Mouse (Mus musculus) brain, embryonic 18.5 days (tissue): ENCODE results near the gene Spem2.
"Not testable (repeated sequence)": the region's sequence is repeated elsewhere in the genome, so short reads cannot be mapped to it uniquely, and the experiment has no call there.

Source experiments
- DNase-seq: peaks from one replicate; pipeline ENCODE4 v3.0.0-alpha.2; 2012; ENCODE audit warnings: low read depth, low spot score

The Spem2 gene

DNA sequence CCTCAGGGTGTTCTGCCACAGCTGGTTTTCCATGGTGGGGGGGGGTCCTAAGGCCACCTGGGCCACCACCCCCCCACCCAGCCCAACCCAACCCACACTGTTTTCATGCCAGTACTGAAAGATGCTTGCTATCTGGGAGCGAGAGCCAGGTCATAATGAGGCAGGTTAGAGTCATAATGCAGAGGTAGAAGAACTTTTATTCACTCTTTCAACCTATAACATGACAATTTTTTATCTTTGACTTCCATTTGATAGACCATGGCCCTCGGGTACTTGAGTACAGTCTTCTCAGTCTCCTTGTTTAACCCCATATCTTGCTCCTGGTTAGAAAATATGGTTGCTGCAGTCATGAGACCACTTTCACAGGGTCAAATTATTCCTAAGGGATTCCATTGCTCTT lies at the start of gene Spem2:
Spem2 (minus strand) TSS at position 101 of the 400 bp plus-strand sequence.
- no peak for DNase-seq

DNA sequence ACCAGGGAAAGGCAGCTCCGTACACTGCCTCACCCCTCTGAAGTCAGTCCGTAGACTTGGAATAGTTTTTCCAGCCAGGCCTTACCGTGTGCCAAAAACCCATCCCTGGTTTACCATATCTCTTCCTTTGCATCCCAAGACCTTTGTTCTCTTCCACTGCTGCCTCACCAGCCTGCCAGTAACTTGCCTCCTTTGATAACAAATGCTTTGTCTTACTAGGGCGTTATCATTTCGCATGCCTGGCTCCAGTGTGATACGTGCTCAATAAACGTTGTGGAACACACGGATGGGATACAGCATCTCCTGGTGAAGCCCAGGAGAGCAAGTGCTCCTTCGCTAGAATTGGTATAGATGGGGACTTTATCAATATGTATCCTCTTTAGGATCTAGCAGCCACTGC lies 49.1 kb upstream of the Spem2 start:
- no peak for DNase-seq

DNA sequence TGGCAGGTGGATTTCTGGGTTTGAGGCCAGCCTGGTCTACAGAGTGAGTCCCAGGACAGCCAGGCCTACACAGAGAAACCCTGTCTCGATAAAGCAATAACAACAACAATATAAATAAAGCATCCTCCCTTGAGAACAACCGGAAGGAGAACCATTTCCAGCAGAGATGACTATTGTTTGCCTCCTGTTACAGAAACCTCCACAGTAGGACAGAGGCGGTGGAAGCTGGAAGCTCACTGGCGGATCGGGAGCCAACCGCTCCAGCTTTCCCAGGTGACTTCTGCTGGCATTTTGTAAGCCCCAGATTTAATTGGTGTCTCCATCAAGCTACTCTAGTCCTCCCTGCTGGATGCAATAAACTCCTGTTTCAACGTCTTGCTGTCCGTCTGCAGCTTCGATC lies 47.3 kb upstream of the Spem2 start:
- DNase-seq: no peak

DNA sequence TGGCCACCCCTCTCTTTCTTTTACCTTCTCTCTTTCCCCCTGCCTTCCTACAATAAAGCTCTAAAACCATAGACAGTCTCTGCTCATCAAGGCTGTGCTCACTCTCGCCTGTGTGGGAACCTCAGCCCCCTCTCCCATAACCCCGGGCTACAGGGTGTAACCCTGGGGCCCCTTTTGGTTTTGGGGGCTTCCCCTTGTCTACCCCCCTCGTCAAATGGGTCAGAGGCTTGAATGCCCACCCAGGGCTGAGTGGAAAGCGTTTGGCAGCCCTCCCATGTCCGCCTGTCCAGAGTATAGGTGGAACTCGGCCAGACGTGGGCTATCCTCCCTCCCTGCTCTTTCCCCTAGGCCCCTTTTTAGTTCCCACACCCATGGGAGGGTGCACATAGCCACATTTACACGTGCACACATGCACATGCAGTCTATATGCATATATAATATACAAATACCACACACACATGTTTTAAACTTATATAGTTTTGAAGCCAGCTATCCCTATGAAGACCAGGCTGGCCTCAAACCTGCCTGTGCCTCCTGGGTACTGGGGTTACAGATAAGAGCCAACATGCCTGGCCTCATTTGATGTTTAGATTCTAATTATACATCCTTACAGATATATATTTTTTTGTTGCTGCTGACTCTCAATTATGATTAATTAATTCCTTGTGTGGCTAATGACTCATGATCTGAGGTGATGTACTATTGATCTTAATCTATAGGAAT lies 46.0 kb upstream of the Spem2 start:
- DNase-seq: no peak

GRCm38 (mm10) chr11:69863729-69864128 lies 45.5 kb upstream of the Spem2 start:
- DNase-seq: not testable (repeated sequence)

DNA sequence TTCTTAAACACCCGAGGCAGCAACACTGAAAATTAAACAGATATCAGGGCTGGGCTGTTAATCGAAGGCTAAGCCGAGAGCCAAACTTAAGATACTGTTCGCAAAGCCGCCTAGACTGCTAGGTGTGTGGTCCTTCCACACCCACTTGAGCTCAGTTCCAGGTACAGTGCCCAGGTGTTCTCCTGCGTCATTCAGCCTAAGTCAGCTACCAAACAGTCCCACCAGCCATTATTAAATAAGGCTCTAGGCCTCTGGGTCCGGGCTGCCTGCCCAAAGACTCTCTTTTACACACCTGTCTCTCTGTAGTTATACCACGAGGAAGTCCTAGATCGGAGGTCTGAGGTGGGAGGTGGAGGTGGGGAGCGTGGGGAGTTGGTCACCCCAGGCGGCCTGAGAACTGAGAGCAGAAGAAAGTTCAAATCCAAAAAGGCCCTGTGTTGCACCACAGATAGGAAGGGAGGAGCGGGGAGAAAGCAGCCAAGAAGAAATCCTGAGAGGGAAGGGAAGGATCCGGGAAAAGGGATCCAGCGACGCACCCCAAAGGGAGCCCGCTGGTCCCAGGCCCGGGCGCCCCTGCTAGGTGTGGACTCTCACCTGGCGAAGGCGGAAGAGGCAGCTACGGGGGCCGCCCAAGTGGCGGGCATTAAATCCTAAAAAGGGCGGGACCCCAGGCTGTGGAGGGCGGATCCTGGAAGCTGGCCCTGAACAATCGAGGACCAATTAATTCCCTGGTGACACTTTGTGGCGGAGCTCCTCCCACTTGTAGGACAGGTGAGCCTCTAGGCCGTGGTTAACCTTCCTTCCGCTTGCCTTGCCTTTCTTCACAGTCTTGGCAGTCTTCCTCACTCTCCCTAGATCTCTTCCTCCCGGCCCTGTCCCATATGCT lies 40.1 kb upstream of the Spem2 start, which contains the start of gene Tnk1:
Tnk1 (minus strand) TSS at position 618 of the 886 bp plus-strand sequence.
- no peak for DNase-seq

DNA sequence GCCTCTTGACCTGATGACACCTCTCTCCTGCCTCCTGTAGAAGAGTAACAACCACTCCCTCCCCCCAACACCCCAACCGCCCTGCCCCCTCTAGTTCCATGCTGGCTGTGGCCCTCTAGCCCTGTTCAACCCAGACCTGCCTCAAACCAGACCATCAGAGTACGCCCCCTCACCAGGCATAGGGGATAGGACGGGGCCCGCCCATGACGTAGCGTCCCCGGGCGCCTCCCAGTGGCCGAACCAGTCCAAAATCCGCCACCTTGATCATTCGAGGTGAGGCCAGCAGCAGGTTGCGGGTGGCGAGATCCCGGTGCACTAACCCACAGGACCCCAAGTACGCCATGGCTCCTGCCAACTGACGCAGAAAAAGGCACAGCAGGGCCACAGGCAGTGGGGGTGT lies 37.1 kb upstream of the Spem2 start:
- no peak for DNase-seq

- no peak for DNase-seq
These were observed 36.4 kb upstream of the Spem2 start for GRCm38 (mm10) chr11:69854680-69855079.

DNA sequence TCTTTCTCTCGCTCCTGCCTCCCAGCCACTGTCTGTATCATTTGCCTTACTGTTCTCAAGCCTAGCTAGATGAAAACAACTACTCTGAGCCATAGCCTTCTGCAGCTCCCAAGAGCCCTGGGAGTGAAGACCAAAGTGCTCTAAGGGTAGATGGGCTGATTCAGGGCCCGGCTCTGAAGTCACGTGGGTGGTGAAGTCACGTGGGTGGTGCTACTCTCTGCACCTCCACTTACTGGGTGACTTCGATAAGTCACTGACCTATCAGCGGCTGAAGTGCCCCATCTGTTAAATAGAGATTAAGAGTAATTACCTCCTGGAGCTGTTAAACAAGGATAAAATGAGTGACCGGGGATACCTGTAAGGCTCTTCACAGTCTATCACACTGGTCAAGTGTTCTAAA lies 35.7 kb upstream of the Spem2 start:
- no peak for DNase-seq

- DNase-seq: no peak
These were observed 32.5 kb upstream of the Spem2 start for GRCm38 (mm10) chr11:69850754-69851153.

DNA sequence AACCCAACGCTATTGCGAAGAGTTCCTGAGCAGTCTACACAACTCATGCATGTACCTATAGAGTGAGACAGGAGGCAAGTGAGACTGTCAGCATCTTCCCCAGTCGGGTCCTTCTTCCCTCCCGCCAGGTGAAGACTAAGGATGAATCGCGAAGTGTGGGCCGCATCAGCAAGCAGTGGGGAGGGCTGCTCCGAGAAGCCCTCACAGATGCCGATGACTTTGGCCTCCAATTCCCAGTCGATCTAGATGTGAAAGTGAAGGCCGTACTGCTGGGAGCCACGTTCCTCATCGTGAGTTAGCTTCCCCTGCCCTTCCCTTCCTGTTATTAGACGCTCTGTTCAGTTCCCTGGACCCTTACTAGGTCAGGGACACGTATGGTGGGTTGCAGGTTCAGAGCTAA lies 31.6 kb upstream of the Spem2 start:
- no peak for DNase-seq

GRCm38 (mm10) chr11:69849128-69849527 lies 30.9 kb upstream of the Spem2 start:
- DNase-seq: no peak

GRCm38 (mm10) chr11:69848021-69848420 lies 29.8 kb upstream of the Spem2 start:
- DNase-seq: no peak

DNA sequence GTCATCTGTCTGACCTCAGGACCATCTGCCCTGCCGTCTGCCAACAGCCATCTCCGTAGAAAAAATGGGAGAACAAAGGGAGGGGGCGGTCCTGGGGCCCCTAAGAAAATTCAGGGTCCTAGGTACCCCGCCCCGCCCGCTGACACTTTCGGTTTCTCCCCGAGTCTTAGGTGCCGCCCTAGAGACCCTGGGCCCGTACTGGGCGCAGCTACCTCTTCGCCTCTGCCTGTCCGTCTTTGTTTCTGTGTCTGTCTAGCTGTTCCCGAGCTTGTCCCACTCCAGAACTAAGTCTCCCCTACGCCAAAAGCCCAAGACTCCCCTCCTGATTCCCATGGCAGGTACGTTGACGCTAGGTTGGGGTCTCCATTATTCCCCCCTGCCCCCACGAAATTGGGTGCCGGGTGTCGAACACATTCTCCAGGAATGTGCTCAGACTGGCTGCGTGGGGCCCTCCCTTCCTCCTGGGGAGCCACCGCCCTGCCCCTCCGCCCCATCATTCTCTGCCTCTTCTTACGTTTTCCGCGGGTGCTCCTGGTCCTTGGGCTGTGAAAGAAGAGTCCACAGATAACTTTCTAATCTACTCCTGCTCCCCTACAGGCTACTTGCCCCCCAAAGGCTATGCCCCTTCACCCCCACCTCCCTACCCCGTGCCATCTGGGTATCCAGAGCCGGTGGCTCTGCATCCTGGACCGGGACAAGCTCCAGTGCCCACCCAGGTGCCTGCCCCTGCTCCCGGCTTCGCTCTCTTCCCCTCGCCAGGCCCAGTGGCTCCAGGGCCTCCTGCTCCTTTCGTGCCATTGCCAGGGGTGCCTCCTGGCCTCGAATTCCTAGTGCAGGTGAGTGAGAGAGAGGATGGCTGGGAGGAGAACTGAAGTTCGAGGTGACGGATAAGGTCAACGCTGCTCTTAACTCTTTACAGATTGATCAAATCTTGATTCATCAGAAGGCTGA lies 28.7 kb upstream of the Spem2 start:
- no peak for DNase-seq

GRCm38 (mm10) chr11:69846198-69846680 lies 28.0 kb upstream of the Spem2 start, which contains the start of gene Plscr3:
Plscr3 (plus strand) TSS chr11:69846376.
- DNase-seq: peak; percentile 83

DNA sequence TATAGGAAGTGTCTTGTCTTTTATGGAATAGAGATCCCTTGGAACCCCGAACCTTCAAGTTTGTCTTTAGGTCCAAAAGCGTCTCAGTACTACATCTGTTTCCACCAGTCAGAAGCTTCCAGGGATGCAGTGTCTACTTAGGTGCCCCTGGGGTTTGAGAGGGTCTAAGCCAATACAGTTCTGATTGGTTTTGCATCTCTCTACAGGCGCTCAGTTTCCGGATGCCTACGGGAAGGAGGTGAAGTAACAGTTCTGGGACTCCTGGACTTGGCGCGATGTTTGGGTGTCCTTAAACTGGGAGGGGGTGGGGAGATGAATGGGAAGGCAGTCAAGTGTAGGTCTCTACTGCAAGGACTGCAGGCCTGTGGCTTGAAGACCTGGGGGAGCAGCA lies 20.4 kb upstream of the Spem2 start:
- DNase-seq: no peak

DNA sequence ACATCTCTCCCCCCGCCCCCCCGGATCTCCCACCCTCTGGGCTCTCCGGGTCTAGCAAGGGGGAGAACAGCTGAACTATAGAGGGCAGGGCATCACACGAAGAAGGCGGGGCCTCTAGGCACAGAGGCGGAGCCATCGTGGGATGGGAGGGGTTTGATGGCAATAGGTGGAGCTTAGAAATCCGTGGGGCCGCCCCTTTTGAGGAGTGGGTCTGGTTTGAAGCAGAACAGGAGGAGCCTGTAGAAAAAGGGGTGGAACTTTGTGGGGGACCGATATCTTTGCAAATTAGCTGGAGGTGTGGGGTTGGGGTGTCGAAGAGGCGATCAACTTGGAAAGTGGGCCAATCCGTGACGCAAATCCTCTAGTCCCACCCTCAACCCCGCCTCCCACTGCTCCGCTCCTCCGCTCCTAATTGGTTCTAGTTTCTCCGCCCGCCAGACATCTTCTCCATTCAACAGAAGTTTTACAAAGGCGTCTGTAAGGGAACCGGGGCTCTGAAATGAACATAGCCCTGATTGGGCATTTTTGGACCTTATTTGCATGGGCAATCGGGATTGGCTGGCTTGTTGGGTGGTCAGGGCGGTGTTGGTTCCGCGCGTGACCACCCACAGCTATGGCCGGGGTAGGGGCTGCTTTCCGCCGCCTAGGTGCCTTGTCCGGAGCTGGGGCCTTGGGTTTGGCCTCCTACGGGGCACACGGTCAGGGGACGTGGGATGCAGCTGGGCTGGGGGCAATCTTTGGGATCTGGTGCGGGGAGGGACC lies 19.9 kb upstream of the Spem2 start, which contains the start of gene Tmem256:
Tmem256 (plus strand) TSS at position 563 of the 762 bp plus-strand sequence.
- peak; percentile 99 for DNase-seq

DNA sequence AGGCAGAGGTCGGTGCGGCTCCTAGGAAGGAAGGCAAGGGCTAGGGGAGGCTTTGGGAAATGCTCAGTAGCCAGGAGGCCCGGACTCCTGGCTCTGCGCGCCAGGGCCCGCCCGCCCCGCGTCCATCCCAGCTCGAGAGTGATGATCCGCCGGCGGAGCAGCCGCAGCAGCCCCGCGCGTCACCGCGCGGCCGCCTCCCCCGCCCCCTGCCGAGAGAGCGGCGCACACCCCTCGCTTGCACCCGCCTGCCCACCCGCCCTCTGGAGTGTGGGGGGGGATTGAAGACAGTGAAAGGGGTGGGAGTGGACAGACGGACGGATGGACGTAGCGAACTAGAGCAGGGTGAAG lies 19.3 kb upstream of the Spem2 start, which contains the start of gene Nlgn2:
Nlgn2 (minus strand) TSS at position 181 of the 348 bp plus-strand sequence.
- DNase-seq: no peak

GRCm38 (mm10) chr11:69836703-69837576 lies 18.7 kb upstream of the Spem2 start:
- DNase-seq: no peak

GRCm38 (mm10) chr11:69835966-69836335 lies 17.7 kb upstream of the Spem2 start:
- DNase-seq: no peak
